Mouse (Mus musculus) heart, adult 2 months (tissue): Measurements from ENCODE around the gene Chsy1. TPM values are rescaled to one million over a fixed set of nuclear protein-coding genes. Genes with fewer than 3 reads are reported as not detected.

ENCODE experiments used
- DNase-seq, 2 experiments: peaks; one replicate each; pipeline ENCODE4 v3.0.0; 2021
- H3K27ac ChIP-seq: fragments of 200-600 bp; 2 replicates; pipeline ENCODE4 v1.8.1; 2022
- H3K27me3 ChIP-seq: fragments of 200-500 bp; 2 replicates; pipeline ENCODE4 v1.6.1; 2012; ENCODE audit warnings: mild to moderate bottlenecking, low read length, inconsistent platforms, mixed read lengths; ENCODE audit not compliant: control insufficient read depth, insufficient read depth
- H3K36me3 ChIP-seq: fragments of 200-500 bp; 2 replicates; pipeline ENCODE4 v1.6.1; 2012; ENCODE audit warnings: low read length, inconsistent platforms; ENCODE audit not compliant: control insufficient read depth, insufficient read depth
- H3K4me1 ChIP-seq: fragments of 200-500 bp; 2 replicates; pipeline ENCODE4 v1.6.1; 2011; ENCODE audit warnings: low read length; ENCODE audit not compliant: control insufficient read depth, insufficient read depth
- H3K4me3 ChIP-seq: fragments of 200-600 bp; 2 replicates; pipeline ENCODE4 v1.8.1; 2022
- H3K79me2 ChIP-seq: fragments of 200-500 bp; replicated peaks from 2 replicates; pipeline ENCODE4 v1.6.1; 2012; ENCODE audit warnings: mild to moderate bottlenecking, inconsistent platforms, low read length, moderate library complexity, mixed read lengths; ENCODE audit not compliant: control insufficient read depth, insufficient read depth
- H3K9ac ChIP-seq: fragments of 200-500 bp; 2 replicates; pipeline ENCODE4 v1.6.1; 2012; ENCODE audit warnings: low read depth, mild to moderate bottlenecking, control low read depth, inconsistent platforms, low read length, mixed read lengths
- CTCF ChIP-seq: fragments of 200-600 bp; IDR thresholded peaks from 2 replicates; pipeline ENCODE4 v1.8.1; 2022; ENCODE audit warnings: antibody characterized with exemption, mild to moderate bottlenecking, moderate library complexity
- EP300 ChIP-seq: fragments of 200-500 bp; IDR thresholded peaks from 2 replicates; pipeline ENCODE4 v1.6.1; 2011; ENCODE audit warnings: low read depth, low read length, control low read depth; ENCODE audit not compliant: insufficient read depth
- POLR2A ChIP-seq: fragments of 200-500 bp; IDR thresholded peaks from 2 replicates; pipeline ENCODE4 v1.6.1; 2011; ENCODE audit warnings: mild to moderate bottlenecking, low read depth, low read length, control low read depth; ENCODE audit not compliant: insufficient read depth
- WGBS: fragments of 180-500 bp; shearing (Covaris S2); methylation state at CpG from one replicate; pipeline ENCODE4 v1.1.7; 2018; 5-methylcytosine and 5-hydroxymethylcytosine counted together
- intact Hi-C: fragments of 180-260 bp; cut with DNase I; formaldehyde crosslinking; loops from one replicate; pipeline ENCODE4 v1.15.1; 2025
- polyA plus RNA-seq: library from polyadenylated mRNA; depleted of rRNA; stranded (reverse); fragments of >200 nt; gene quantifications from 2 replicates; pipeline ENCODE4 v1.2.3, GENCODE M21; 2012
- total RNA-seq, 2 experiments: library from RNA; stranded (reverse); gene quantifications; 2 replicates each; pipeline ENCODE4 v1.2.3; 2021

The Chsy1 gene
- total and polyA plus RNA-seq, 3 experiments = 4.8 to 13.4 (median 12.3) TPM

GRCm38 (mm10) chr7:66147156-66147555 lies 37.8 kb downstream of the Chsy1 start:
- peaks cover 6% of the 10 kb centered on the region for H3K79me2 ChIP-seq
- no peaks in the 10 kb centered on the region for H3K36me3 ChIP-seq
- TF ChIP-seq CTCF = no peak
- no peak for TF ChIP-seq POLR2A
- no peak for TF ChIP-seq EP300
- peaks cover 1% of the 10 kb centered on the region; the same call in 1 of the 2 replicates for H3K4me1 ChIP-seq
- H3K9ac ChIP-seq = no peak overlapping the region
- DNase-seq = no peak
- 97% methylated on average over 1 of the region's 1 CpGs for WGBS
- H3K4me3 ChIP-seq = no peak overlapping the region
- intact Hi-C loops = no loop called here
- H3K27ac ChIP-seq = no peak overlapping the region
- H3K27me3 ChIP-seq = no peaks in the 10 kb centered on the region

- peaks cover 6% of the 10 kb centered on the region for H3K4me1 ChIP-seq
- no peak for DNase-seq
- H3K36me3 ChIP-seq = peaks cover under 1% of the 10 kb centered on the region; the same call in 1 of the 2 replicates
- no peak overlapping the region for H3K9ac ChIP-seq
- no peak overlapping the region for H3K4me3 ChIP-seq
- 97% methylated on average over 3 of the region's 3 CpGs for WGBS
- intact Hi-C loops = no loop called here
- no peak overlapping the region for H3K27ac ChIP-seq
- no peaks in the 10 kb centered on the region for H3K27me3 ChIP-seq
- H3K79me2 ChIP-seq = peaks cover 5% of the 10 kb centered on the region
- TF ChIP-seq CTCF (no peak), POLR2A (no peak), EP300 (no peak)
Measured at GRCm38 (mm10) chr7:66147816-66148215, 38.5 kb downstream of the Chsy1 start.

GRCm38 (mm10) chr7:66149506-66149905 lies 40.2 kb downstream of the Chsy1 start:
- H3K36me3 ChIP-seq = peaks cover 4% of the 10 kb centered on the region; the same call in 1 of the 2 replicates
- H3K4me1 ChIP-seq = peaks cover 6% of the 10 kb centered on the region
- H3K9ac ChIP-seq = no peak overlapping the region
- TF ChIP-seq CTCF = no peak
- no peak for TF ChIP-seq POLR2A
- TF ChIP-seq EP300 = no peak
- WGBS = 72% methylated on average over 8 of the region's 8 CpGs
- H3K4me3 ChIP-seq = no peak overlapping the region
- intact Hi-C loops = no loop called here
- H3K27ac ChIP-seq = no peak overlapping the region
- DNase-seq = no peak
- no peaks in the 10 kb centered on the region for H3K27me3 ChIP-seq
- peaks cover 3% of the 10 kb centered on the region for H3K79me2 ChIP-seq

- 52% methylated on average over 3 of the region's 3 CpGs for WGBS
- Histone ChIP-seq H3K27ac (no peak overlapping the region), H3K27me3 (no peaks in the 10 kb centered on the region), H3K79me2 (peaks cover 3% of the 10 kb centered on the region), H3K4me3 (no peak overlapping the region), H3K9ac (no peak overlapping the region), H3K4me1 (peaks cover 8% of the 10 kb centered on the region), H3K36me3 (peaks cover 4% of the 10 kb centered on the region; the same call in 1 of the 2 replicates)
- DNase-seq = no peak
- intact Hi-C loops = no loop called here
- no peak for TF ChIP-seq POLR2A
- TF ChIP-seq CTCF = no peak
- no peak for TF ChIP-seq EP300
Measured at GRCm38 (mm10) chr7:66150411-66150810, 41.1 kb downstream of the Chsy1 start.

GRCm38 (mm10) chr7:66157413-66157812 lies 48.1 kb downstream of the Chsy1 start:
- Histone ChIP-seq H3K27me3 (no peaks in the 10 kb centered on the region), H3K79me2 (0 out of 2 replicates have a peak, but pooled peaks cover 1% of the 10 kb centered on the region), H3K4me3 (no peak overlapping the region), H3K9ac (no peak overlapping the region), H3K27ac (peak overlapping the region; percentile 68), H3K4me1 (peaks cover 10% of the 10 kb centered on the region), H3K36me3 (peaks cover 6% of the 10 kb centered on the region; the same call in 1 of the 2 replicates)
- peak in 1 of 2 experiments; percentile 66 for DNase-seq
- 37% methylated on average over 9 of the region's 9 CpGs for WGBS
- TF ChIP-seq EP300 = 0 out of 2 replicates have a peak, but pooled peaks have one; percentile 34
- TF ChIP-seq POLR2A = no peak
- intact Hi-C loops = no loop called here

GRCm38 (mm10) chr7:66157861-66158415 lies 48.6 kb downstream of the Chsy1 start:
- no peaks in the 10 kb centered on the region for H3K27me3 ChIP-seq
- H3K9ac ChIP-seq = no peak overlapping the region
- DNase-seq = peak in 1 of 2 experiments; percentile 21
- H3K79me2 ChIP-seq = 0 out of 2 replicates have a peak, but pooled peaks cover 1% of the 10 kb centered on the region
- peaks cover 6% of the 10 kb centered on the region for H3K4me1 ChIP-seq
- H3K36me3 ChIP-seq = peaks cover 4% of the 10 kb centered on the region; the same call in 1 of the 2 replicates
- WGBS = 73% methylated on average over 4 of the region's 4 CpGs
- peak overlapping the region; percentile 68 for H3K27ac ChIP-seq
- TF ChIP-seq POLR2A (no peak), CTCF (no peak), EP300 (no peak)
- H3K4me3 ChIP-seq = no peak overlapping the region
- intact Hi-C loops = no loop called here
